Mouse (Mus musculus): ENCODE data around the gene Dnajc25. TPM values are rescaled to one million over a fixed set of nuclear protein-coding genes. Genes with fewer than 3 reads are reported as not detected.
A peak's percentile ranks its signal among the peaks of the same experiment; 100 is the strongest.

Dnajc25 gene
- total RNA-seq (2021): 10 to 100 TPM; 16.4 to 16.8 TPM

DNA sequence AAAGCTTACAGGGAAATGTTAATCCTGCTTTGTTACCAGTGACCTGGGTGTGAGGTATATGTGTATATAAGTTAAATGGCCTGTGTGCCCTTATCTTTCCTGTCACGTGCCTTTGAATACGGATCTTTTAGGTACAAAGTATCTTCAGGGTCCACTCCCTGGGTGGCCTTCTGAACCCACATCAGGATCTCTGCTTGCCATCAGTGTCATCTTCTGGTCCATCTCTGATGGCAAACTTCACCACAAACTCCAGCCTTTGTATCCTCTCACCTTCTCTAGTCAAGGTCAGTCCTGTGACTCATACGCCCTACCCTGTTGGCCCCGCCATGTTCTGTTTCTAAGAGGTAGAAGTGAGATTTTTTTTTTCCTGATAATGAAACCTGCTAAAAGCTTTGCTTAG is at the start of gene Dnajc25:
TSS of gene Dnajc25 (plus strand) at position 301 of the 400 bp plus-strand sequence.
- DNase-seq: no peak

DNA sequence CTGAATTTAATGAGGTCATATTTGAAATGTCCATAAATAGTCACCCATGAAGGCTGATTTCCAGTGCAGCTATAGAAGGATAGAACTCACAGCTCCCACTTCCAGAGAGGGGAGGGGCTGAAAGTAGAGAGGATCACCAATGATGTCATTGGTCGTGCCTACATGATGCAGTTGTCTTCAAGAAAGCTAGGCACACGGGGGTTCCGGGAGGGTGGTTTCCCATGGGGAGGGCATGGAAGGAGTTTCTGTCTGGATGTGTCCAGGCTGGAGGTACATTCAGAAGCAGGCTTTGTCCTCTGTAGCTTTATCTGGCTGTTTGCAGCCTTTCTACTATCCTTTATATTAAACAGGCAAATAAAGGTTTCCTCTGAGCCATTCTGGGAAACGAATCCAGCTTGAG is 46.5 kb upstream of the Dnajc25 start:
- DNase-seq: no peak

DNA sequence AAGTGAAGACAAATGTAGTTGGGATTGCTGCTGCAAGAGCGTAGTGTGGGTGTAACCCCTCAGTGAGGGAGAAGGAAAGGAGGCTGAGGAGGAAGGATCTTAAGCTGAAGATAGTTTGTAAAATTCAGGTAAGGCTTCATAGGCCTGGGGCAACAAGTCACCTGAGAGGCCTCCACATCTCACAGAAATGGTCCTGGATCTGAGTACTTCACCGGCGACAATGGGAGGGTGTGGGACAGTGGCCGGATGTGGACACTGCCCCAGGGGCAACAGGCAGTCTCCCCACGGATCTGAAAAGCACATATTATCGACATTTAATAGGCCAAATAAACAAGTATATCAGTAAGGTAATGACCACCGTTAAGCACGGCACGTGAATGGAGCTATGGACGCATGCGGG is 42.2 kb upstream of the Dnajc25 start:
- DNase-seq: no peak

DNA sequence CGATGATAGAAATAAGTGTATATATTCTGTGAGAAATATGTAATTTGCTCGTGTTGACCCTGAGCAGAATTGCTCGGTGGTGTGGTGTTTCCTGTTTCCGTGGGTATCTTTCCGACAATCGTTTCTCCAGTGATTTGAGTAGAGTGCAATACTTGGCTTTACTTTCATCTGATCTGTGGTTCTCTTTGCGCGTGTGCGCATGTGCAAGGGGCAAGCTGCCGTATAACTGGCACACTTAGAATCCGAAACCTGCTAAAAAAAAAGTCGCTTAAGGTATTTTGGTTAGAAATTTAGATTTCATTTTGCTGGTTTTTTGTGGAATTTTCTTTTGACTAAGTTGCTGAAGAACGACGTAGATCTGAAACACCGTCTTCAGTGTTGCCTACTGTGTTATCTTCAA is 33.1 kb upstream of the Dnajc25 start:
- no peak for DNase-seq

DNA sequence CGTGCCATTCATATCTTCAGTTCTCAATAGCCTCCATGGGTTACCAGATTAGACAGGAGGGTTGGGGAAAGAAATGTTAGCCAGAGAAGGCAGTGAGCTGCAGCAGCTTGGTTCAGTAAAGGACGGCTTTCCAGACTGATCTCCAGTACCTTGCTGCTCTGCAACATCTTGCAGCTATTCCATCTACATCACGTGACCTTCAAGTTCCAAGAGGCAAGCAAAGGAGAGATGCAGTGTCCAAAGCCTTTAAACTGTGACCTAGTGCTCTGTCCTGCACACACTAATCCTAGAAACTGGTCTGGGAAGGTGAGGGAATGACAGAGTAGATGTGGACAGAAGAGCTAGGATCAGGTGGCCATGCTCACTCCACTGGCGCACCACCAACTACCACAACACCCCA is 31.6 kb upstream of the Dnajc25 start:
- DNase-seq: no peak

DNA sequence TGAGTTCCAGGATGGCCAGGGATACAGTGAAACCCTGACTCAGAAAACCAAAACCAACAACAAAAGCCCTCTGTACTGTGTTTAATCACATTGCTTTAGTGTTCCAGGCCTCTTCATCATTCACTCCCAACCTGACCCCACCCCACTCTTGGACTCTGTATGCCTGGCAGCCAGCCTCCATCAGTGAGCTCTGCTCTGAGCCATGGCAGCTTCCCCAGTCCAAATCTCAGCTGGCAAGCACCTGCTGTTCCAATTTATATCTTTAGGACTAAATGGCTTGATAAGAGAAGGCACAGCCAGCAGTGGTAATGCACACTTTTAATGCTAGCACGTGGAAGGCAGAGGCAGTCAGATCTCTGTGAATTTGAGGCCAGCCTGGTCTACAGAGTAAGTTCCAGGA is 29.7 kb upstream of the Dnajc25 start:
- DNase-seq: no peak

DNA sequence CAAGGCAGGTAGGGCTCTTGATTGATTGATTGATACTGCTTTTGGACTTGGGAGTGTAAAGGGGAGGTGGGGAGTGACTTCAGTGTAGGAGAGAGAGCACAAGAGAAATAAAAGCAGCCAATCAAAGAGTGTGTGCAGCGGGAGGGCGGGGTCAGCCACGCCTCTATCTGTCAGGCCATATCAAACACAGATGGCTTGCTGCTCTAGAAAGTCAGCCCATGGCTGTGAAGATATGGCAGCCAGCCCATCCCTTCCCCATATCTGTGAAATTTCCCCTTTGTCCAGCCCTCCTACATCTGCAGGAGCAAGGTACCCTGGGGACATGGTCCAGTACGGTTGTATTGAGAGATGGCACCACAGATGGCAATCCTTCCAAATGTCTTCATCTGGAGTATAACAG is 24.2 kb upstream of the Dnajc25 start:
- DNase-seq: no peak

DNA sequence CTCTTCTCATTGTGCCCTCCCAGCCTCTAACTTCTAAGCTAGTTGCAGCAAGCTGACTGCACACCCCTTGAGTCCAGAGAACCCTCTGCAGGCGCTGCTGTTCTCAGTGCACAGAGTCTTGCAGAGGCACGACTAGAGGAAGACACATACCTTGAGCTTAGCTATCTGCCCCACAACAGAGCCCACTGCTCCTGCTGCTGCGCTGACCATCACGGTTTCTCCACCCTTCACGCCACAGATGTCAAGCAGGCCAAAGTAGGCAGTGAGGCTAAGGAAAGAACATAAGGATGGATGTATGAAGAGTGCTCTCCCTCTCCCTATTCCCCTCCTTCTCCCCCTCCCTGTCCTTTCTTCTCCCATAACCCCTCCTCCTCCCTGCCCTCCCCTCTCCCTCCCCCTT is 19.2 kb upstream of the Dnajc25 start:
- no peak for DNase-seq

DNA sequence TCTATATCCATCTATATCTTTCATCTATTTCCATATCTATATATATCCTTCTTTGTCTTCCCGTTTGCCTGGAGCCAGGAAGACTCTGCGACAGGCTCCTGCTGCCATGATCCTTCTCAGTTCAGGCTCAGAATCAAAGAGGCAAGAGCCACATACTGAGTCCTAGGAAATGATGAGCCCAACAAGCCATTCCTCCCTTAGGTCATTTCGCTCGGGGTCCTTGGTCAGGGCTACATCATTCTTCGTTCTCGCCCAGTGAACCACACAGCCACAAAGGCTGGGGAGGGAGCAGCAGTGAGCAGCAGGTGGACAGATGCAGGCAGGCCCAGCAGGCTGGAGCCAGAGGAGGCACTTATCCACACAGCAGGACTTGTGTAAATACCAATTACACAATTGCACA is 13.4 kb upstream of the Dnajc25 start:
- no peak for DNase-seq

DNA sequence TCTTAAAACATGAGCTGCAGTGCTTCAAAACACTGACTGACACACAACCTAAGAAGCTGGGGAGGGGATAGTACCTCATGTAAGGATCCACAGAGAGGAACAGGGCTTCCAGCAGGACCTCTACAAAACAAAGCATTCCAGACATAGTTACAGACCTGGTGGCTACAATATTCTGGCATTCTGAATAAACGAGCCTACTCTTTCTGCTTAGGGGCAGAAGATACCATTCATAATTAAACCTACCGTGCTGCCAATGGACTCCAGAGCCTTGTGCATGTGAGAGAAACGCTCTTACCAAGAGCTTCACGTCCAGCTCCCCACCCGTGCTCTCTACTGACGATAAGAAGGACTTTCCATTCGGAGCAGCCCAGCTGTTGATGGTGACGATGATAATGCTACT is 12.1 kb upstream of the Dnajc25 start:
- no peak for DNase-seq

DNA sequence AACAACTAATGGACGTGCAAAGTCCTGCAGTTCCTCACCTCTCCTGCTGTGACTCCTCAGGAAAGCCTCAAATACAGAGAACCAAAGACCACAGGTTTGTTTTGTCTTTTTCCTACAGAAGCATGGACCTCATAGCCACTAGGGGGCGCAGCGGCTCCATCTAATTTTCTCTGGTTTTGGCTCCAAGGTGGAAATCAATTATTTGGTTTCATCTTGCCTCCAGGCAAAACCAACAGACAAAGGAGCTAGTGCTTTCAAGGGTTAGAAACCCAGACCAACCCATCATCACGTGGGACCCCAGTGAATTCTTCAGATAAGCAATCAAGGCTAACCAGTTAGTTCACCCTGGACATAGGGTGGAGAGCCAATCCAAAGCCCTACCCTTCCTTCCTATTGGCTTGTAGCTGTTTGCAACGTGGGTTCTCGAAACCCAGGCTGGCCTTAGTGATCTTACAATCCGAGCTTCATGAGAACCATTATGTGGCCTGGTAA is 9.7 kb upstream of the Dnajc25 start:
- peak; percentile 83 for DNase-seq

DNA sequence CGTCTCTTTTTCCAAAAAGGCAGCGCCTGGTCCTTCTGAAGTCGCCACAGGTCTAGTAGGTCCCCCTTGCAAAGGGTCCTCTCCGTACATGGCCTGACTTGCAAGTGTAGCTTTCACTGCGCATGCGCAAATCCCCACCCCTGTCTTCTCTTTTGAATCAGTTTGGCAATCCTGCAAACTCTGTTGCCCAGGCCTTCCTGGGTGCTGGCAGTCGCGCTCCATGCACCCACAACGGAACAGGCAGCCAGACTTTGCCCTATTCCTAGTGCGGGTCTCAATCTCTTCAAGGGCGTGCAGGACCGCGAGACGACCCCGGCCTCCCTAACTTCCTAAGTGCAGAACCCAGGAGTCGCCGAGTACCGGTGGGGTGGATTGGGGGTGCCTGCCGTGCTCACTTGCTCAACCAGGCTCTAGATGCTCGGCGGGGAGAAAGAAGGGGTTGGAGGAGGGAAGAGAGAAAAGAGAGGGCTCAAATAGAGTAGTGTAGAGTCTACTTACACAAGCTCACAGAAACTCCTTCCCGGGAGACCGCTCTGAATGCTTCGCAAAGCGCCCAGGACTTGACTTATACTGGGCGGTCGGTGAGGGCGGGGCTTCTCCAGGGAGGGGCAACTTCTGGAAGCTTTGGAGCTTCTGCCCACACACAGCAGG is 8.2 kb upstream of the Dnajc25 start, which contains the start of gene Ptgr1:
TSS of gene Ptgr1 (minus strand) at position 580 of the 651 bp plus-strand sequence.
- peak; percentile 83 for DNase-seq

DNA sequence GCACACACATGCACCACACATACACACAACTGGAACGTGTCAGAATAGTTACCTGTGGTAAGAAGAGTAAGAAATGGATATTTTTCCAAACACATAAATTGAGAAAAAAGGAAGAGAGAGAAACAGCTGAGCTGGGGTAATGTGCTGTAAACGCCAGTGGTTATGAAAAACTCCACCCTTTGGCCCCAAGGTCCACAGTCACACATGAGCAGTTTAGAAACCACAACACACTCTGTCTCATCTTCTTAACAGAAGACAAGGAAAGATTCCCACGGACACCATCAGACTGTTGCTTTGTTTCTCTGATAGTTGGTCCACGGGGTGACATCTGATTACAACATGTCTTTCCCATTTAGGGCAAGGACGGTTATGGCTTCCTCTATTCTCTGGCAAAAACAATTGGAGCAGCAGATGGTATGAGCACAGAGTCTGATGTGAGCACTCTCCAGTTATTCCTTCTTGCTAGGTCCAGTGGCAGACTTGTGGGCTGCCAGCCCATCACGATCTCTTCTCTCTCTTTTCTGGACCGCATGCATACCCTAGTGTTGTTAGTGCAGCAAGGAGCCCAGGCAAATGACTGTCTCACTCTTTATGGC is 5.5 kb upstream of the Dnajc25 start:
- DNase-seq: no peak

DNA sequence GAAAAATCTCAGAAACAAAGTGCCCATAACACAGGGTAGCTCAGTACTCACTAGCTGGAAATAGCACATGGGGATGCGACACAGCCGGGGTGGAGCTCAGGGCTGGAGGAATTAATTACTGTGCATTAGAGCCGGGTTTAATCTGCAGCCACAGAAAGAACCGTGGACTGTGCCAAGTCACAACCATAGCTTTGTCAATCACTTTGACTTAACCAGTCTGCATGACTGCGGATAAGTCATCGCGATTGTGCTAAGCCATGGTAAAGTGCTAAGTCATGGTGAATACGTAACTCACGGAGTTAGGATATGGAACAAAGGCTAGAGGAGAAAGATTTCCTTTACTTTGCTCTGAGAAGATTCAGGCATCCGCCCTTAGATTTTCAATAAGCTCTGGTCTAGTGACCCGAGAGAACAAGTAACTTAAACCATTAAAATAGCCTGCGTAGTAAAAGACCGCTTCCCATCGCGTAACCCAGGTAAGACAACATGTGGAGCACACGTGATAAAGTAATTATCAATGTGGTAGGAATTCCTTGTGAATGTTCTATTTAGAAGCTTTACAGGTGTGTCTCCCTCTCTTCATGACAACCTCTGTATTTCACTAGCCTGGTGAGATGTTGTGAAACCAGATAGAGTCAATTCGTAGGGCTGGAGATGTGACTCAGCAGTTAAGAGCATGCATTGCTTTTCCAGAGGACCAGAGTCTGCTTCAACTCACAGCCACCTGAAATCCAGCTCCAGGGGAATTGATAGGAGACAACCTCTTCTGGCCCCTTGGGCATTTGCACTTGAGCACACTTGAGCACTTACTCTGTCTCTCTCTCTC is 4.0 kb upstream of the Dnajc25 start:
- DNase-seq: no peak

DNA sequence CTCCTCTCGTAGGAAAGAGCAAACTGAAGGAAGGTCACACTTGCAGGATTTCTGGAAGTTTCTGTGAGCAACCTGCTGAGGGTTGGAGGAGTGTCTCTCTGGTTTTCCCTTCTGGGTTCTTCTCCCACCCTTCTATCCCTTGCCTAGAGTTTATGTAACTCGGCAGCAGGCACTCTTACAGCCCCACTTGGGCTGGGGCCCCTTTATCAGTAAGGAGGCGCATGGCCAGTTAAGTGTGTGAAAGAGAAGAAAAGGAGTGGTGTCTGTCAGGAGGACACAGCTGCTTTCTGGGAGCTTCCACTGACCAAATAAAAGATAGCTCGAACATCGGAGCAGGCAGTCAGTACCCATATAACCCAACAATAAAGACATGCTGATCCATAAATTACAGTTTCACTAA is 2.7 kb upstream of the Dnajc25 start:
- no peak for DNase-seq

DNA sequence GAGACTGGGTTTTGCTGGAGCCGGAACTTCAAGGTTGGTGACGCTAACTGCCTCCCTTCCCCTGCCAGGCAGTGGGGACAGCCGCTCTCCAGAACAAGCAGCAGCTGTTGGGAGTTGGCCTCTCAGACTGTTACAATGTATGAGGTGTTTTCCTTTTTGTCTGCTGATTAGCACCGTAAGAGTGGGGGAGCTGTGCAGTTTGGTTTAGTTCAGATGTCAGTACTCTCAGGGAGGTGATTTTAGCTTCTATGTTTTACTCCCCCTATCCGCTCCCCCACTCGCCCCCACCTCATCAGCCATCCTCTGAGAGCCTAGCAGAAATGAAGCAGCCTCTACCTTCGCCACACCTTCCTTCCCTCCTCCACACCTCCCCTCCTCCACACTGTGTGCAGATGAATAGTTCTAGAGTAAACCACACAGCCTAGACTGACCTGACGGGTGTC is 410 bp downstream of the Dnajc25 start:
- no peak for DNase-seq

DNA sequence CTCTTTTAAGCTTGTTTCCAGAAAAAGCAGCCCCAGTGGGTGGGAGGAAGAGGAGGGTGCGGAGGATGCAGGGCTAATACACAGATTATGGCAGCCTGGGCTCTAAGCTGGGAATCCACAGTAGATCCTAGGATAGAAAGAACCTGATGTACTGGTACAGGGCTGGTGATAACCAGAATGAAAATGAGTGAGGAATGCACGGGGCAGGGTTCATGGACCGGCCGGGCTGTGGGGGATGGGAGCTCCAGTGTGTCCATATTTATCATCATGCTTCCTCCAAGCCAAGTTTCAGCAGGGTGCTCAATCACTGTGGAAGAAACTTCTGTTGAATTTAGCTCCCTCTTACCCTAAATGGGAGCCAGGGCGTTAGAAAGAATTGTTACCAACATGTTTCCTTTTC is 2.2 kb downstream of the Dnajc25 start:
- DNase-seq: peak; percentile 31

DNA sequence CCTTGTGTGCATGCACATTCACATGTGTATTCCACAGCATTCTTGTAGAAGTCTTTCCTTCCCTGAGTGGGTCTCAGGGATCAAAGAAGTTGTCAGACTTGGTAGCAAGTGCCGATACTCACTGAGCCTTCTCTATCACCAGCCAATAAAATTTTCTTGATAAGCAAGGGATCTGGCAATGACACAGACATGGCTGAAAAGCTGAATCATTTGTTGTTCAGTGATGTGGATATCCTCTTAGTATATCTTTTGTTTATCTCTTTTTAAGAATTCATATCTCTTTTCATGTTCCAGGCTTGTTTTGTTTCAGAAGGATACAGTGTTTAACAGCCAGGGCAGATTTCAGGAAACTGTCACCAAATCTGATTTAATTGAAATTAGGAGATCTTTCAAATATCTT is 3.8 kb downstream of the Dnajc25 start:
- no peak for DNase-seq

DNA sequence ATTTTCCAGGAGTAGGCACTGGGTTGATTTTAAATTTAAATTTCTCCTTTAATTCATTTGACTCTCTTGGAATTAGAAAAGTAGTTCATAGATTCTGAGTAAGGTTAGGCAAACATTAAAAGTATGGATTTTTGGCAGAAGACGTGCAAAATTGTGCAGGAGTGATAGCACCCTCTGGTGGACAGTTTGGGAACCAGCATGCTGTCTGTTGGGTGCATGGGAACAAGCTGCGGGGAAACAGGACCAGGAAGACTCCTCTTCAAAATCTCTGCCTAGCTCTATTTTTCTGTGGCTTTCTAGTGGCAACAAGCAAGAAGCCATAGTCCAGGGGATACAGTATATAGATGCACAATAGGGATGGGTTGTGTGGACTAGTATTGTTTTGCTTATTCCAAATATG is 4.8 kb downstream of the Dnajc25 start:
- peak; percentile 83 for DNase-seq

DNA sequence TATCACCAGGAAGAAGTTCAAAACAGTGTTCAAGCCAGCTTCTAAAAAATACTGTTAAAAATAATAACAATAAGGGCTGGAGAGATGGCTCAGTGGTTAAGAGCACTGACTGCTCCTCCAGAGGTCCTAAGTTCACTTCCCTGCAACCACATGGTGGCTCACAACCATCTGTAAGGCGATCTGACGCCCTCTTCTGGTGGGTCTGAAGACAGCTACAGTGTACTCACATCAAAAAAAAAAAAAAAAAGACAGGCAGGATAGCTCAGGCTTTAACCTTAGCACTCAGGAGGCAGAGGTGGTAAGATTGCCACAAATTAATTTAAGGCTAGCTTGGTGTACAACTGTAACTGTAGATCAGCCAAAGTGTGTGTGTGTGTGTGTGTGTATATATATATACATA is 5.8 kb downstream of the Dnajc25 start:
- DNase-seq: peak; percentile 43

DNA sequence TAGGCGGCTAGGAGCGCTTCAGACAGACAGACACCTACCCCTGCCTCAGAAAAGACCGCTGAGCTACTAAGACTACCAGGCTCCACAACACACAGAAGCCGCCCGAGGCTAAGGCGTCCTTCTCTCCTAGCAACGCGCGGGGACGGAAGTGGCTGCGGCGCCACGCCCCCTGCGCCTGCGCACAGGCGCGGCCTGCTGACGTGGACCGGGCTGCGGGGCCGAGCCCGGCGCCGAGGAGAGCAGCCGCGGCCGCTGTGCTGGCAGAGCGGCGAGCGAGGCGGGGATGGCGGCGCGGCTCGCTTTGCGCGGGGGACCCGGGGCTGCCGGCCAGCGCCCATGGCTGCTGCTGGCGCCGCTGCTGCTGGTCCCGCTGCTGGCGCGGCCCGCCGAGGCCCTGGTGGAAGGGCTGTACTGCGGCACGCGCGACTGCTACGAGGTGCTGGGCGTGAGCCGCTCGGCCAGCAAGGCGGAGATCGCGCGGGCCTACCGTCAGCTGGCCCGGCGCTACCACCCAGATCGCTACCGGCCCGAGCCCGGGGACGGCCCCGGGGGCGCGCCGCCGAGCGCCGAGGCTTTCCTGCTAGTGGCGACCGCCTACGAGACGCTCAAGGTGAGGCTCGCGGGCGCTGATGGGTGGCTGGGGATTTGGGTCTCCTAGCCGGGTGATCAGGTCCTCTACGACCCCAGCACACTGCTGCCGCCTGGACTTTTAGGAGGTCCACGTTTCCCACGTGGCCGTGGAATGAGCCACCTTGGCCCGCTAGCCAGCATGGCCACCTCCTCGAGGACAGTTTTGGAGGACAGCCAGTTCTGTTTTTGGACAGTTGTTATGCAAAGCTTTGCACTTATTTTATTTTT is 8.3 kb downstream of the Dnajc25 start, which contains the start of gene Gm20503:
TSS of gene Gm20503 (plus strand) at position 263 of the 858 bp plus-strand sequence.
- peak; percentile 93 for DNase-seq

DNA sequence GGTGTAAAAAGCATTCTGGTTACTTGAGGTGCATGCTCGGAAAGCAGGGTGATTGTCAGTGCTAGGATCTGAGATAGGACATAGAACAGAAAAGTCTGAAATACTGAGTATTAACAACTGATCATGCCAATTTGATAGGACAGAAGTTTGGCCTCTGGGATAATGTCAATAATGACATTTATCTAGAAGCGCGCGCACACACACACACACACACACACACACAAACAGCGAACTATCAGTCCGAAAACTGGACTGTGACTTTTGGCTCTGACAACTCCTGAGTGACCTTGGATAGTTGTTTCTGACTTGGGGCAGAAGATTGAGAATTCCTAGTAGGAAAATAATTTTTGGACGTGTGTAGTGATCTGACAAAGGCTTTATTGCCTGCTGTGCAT is 8.9 kb downstream of the Dnajc25 start:
- no peak for DNase-seq

Data from heart, postnatal 4 days (tissue).